Mouse (Mus musculus): ENCODE data around the gene Zfp454. TPM values are rescaled to one million over a fixed set of nuclear protein-coding genes. Genes with fewer than 3 reads are reported as not detected.

Gene Zfp454
- polyA plus RNA-seq (2021; fragmentation: Nextera tagmentation), result 3.1 and 3.2 TPM in 2 replicates
- long read RNA-seq, experiment 1, partial matches to known transcripts, result 1 of 5 reads
- long read RNA-seq, experiment 1, other reads (novel, unspliced or antisense), result 1 of 5 reads
- long read RNA-seq, experiment 2, transcript Zfp454-206 (6 exons, 2,090 nt), result minor isoform, 7 of 35 reads
- long read RNA-seq, experiment 2, transcript Zfp454-201 (6 exons, 2,059 nt), result major isoform, 10 of 35 reads
- long read RNA-seq, experiment 2, partial matches to known transcripts, result 5 of 35 reads
- long read RNA-seq, experiment 2, other reads (novel, unspliced or antisense), result 12 of 35 reads

DNA sequence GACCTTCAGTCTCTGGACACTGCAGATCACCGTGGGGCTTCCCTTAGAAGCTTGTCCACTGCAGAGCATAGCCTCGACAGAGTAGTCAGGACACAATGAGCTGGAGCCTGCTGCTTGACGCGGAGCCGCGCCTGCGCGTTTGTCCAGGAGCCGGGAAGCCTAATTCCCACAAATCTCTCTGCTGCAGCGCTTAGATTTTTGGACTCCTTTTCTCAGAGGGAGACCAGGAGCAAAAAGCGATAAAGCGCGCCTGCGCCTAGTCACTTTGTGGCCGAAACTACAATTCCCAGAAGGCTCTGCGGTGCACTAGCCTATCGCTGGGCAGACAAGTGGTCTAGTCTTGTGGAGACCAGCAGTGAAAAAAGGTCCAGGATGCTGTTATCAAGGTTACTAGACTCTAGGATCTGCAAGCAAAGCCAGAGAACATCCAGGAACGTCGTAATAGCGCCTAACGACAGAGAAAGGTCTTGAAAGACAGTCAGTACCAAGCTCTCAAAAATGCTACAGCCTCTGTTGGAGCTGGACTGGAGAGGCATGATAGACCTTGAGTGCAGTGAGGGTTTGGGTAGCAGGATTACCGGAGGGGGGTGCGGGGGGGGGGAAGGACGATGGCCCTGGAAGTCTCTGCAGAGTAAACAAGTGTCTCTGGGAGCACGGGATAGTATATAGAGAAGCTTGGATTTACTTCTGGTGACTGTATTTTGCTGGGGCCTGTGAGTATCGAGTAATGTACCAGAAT, at the start of gene Zfp454:
Gene Zfp454, minus strand, starts transcription at position 262 of the 739 bp plus-strand sequence.

DNA sequence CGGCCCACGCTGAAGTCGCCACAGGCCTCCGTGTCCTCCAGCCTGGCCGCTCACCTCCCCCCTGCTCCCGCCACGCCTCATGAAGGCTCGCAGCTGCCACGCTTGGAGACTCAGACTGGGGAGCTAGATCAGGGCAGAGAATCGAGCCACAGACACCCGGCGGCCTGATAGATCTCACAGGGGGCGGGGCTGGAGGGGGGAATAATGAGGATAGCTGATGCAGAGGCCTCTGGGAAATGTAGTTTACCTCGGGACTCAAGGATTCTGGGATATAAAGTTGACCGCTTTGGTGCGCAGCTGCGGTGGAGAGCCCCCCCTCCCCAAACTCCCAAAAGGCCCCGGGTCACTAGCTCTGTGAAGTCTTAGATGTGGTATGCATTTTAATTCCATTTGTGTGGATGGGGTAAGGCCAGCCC, 44.0 kb upstream of the Zfp454 start, which contains the start of gene Zfp354b:
Gene Zfp354b, minus strand, starts transcription at position 183 of the 416 bp plus-strand sequence.

DNA sequence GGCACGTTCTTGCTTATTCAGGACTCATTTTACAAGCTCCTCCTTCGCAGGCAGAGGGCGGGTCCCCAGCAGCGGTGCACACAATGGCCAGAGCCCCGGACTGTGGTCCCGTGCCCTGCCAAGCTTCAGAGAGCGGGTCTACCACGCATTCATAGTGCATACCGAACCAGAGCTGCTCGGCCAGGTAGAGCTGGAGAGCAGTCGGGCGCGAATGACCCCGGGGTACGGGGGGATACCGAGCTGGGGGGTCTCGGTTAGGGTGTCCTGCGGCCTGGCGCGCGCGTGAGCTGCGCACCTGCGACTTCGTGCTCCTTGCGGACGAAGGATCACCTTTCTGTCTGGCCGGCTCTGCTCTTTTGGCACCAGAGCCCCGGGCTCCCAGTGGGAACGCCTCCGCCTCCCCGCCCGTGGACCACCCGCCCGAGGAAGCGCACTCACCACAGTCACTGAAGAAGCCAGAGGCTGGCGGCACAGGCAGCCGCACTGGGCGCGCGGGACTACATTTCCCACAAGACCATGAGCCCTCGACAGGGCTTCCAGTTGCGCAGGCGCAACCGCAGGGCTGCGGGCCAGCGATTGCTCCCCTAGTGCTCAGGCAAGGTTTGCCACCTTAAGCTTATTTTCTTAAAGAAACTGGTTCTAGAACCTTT, 28.3 kb upstream of the Zfp454 start, which contains the start of gene Zfp2:
Gene Zfp2, minus strand, starts transcription at position 495 of the 650 bp plus-strand sequence.

DNA sequence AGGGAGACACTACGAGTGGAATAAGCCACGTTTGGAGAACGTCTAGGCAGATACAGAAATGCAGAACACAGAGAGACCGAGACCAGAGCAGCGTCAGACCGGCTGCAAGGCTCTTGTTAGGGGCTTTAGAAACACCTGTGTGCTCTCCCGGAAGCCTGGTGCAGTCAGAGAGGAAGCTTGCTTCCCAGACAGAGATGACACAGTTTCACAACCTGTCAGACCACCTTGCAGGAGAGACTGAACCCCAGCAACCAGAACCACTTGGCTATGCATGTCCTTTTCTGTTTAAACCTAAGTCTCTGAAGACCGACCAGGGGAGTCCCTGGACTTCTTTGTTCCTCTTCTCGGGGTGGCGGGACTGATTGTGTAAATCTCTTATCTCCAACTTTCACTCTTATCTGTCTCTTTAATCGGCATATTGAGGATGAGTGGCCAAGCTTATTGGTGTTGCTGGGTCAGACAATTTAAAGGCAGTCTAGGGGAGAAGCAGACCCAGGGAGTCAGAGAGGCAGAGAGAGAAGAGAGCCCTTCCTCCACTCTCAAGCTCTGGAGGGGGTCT, 37.2 kb downstream of the Zfp454 start, which contains the start of gene Grm6:
Gene Grm6, plus strand, starts transcription at position 509 of the 559 bp plus-strand sequence.

DNA sequence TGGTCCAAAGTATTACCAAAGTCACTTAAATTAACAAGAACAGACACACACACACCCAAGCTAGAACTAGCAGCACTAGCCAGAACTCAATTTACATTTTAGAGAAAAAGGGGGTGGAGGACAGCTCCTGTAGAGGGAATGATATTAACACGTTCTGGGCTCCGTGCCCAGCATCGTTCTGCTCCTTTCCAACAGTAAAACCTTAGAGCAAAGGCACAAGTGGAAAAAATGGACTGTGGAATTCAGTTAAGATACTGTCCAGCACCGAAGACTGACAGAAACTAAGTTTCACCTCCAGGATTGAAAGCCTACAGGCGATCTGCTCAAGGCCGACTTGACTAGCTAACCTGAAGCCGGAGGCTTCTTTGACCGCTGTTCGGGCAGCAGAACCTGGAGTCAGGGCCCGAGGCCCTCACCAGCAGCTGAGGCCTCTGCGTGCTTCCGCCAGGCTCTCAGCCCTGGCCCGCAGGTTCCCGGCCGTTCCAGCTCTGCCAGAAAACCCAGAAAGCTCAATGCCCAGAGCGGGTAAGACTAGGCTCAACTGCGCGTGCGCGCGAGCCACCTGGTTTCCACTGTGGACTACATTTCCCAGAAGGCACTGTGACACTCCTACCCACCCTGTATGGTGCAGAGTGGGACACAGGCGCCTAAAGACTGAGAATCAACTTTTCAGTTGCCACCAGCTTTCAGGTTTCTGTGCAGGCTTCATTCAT, 46.3 kb downstream of the Zfp454 start, which contains the start of gene Zfp879:
Gene Zfp879, minus strand, starts transcription at position 530 of the 713 bp plus-strand sequence.

DNA sequence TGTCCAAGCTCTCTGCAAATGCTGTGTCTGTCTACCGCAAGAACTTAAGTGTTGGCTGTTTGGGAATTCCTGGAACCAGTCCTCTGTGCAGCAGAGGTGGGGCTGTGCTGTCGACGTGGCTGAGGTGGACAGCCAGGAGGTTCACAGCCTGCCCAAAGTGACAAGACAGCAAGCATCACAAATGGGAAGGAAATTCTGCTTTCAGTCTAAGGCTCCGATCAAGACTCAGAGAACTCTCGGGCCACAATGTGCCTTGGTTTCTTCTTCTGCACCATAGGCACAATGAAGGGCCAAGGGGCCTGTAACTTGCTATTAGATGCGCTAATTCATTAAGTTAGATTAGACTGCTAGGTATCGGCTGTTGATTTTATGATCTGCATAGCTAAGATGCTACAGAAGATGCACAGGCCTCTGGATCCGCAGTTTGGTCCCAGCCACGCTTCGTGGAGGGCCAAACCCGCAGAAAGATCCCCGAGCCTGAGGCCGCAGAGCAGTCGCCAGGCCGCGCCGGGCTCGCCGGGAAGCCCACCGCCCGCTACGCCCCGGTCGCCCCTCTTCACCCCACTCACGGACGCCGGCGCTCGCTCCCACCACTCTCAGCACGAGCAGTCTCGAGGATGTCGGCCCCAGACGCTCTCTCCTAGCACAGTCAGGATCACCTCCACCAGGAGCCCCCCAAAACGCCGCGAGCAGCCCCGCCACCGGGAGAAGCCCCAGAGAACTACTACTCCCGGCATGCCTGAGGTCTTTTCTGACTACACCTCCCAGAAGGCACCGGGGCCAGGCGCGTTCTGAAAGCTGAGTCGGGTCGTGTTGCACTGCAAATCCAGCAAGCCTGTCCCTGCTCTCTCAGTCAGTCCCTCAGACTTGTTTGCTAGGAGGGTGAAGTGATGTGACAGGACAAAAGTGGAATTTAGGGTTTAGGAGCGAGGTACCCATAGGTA, 60.2 kb downstream of the Zfp454 start, which contains the start of gene Zfp354c:
Gene Zfp354c, minus strand, starts transcription at position 715 of the 944 bp plus-strand sequence.

Other genes with a start within 250 kb of the Zfp454 start
- gene Zfp354c, start 59.9 kb downstream of the Zfp454 start, polyA plus RNA-seq (2021; fragmentation: Nextera tagmentation), result 7.4 and 8.1 TPM in 2 replicates
- 1.4 and 1.6 TPM in 2 replicates for gene Zfp879, start 46.1 kb downstream of the Zfp454 start, polyA plus RNA-seq (2021; fragmentation: Nextera tagmentation)
- gene Grm6, start 37.0 kb downstream of the Zfp454 start, polyA plus RNA-seq (2021; fragmentation: Nextera tagmentation), result not detected in 2 replicates
- gene Zfp2, start 28.5 kb upstream of the Zfp454 start, polyA plus RNA-seq (2021; fragmentation: Nextera tagmentation), result 12.7 and 13.8 TPM in 2 replicates
- 2.5 and 3.0 TPM in 2 replicates for gene Zfp354b, start 44.0 kb upstream of the Zfp454 start, polyA plus RNA-seq (2021; fragmentation: Nextera tagmentation)
- gene 4933414I15Rik, start 56.1 kb upstream of the Zfp454 start, polyA plus RNA-seq (2021; fragmentation: Nextera tagmentation), result not detected in 2 replicates
- gene Prop1, start 66.1 kb upstream of the Zfp454 start, polyA plus RNA-seq (2021; fragmentation: Nextera tagmentation), result not detected in 2 replicates
- gene Olfr1378, start 78.9 kb upstream of the Zfp454 start, polyA plus RNA-seq (2021; fragmentation: Nextera tagmentation), result not detected in 2 replicates
- gene Olfr1377, start 94.3 kb upstream of the Zfp454 start, polyA plus RNA-seq (2021; fragmentation: Nextera tagmentation), result not detected in 2 replicates
- gene Olfr51, start 115.9 kb upstream of the Zfp454 start, polyA plus RNA-seq (2021; fragmentation: Nextera tagmentation), result not detected in 2 replicates
- not detected in 2 replicates for gene Olfr54, start 126.6 kb upstream of the Zfp454 start, polyA plus RNA-seq (2021; fragmentation: Nextera tagmentation)
- gene Olfr1375, start 160.5 kb upstream of the Zfp454 start, polyA plus RNA-seq (2021; fragmentation: Nextera tagmentation), result not detected in 2 replicates
- gene Zfp354a, start 171.6 kb upstream of the Zfp454 start, polyA plus RNA-seq (2021; fragmentation: Nextera tagmentation), result 3.4 and 5.8 TPM in 2 replicates

Data from layer of hippocampus, adult 6 months (tissue).